Mouse (Mus musculus): ENCODE data around the gene Ssu72. TPM values are rescaled to one million over a fixed set of nuclear protein-coding genes. Genes with fewer than 3 reads are reported as not detected.

Ssu72 gene
- polyA plus RNA-seq, 1 experiment from 2014 or later: 144 TPM

GRCm38 (mm10) chr4:155776704-155777335, 72.2 kb downstream of the Ssu72 start:
- H3K27ac ChIP-seq: no peak overlapping the region
- no peaks in the 10 kb centered on the region for H3K9me3 ChIP-seq (replicated peaks)
- H3K9ac ChIP-seq: no peak overlapping the region
- H3K4me3 ChIP-seq: no peak overlapping the region
- no peaks in the 10 kb centered on the region for H3K36me3 ChIP-seq
- H3K4me2 ChIP-seq (replicated peaks): no peak overlapping the region
- 22% methylated on average over 2 of the region's 2 CpGs for WGBS
- peaks cover 22% of the 10 kb centered on the region for H3K4me1 ChIP-seq
- ATAC-seq (ENCODE audit: low FRiP score): no peak
- H3K27me3 ChIP-seq: peaks cover 40% of the 10 kb centered on the region

- Histone ChIP-seq H3K36me3 (no peaks in the 10 kb centered on the region), H3K4me3 (no peak overlapping the region), H3K27me3 (peaks cover 30% of the 10 kb centered on the region), H3K9me3 (replicated peaks) (no peaks in the 10 kb centered on the region), H3K4me2 (replicated peaks) (no peak overlapping the region), H3K4me1 (peaks cover 22% of the 10 kb centered on the region), H3K27ac (no peak overlapping the region), H3K9ac (no peak overlapping the region)
- no peak for ATAC-seq (ENCODE audit: low FRiP score)
- 77% methylated on average over 2 of the region's 2 CpGs for WGBS
These were observed 73.2 kb downstream of the Ssu72 start for GRCm38 (mm10) chr4:155777816-155778215.

DNA sequence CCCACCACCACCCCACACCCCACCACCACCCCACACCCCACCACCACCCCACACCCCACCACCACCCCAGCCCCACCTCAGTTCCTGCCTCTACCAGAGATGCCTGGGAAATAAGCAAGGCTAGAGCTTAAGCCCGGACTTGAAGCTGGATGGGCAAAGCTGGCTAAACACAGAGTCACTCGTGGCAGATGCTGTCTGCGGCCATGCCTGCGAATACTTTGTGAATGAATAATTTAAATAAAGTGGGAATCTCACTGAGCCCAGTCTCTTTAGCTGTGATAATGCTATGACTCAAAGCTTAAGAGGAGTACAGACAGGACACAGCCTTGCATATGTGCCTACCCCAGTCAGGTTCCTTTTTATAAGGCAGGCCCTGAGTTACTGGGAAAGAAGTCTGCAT, 74.9 kb downstream of the Ssu72 start:
- Histone ChIP-seq H3K9ac (no peak overlapping the region), H3K9me3 (replicated peaks) (no peaks in the 10 kb centered on the region), H3K4me2 (replicated peaks) (no peak overlapping the region), H3K4me3 (no peak overlapping the region), H3K27ac (no peak overlapping the region), H3K36me3 (no peaks in the 10 kb centered on the region), H3K27me3 (peaks cover 15% of the 10 kb centered on the region), H3K4me1 (peaks cover 21% of the 10 kb centered on the region)
- 77% methylated on average over 4 of the region's 4 CpGs for WGBS
- no peak for ATAC-seq (ENCODE audit: low FRiP score)

- no peak overlapping the region for H3K4me3 ChIP-seq
- 27% methylated on average over 6 of the region's 6 CpGs for WGBS
- H3K4me1 ChIP-seq: peaks cover 16% of the 10 kb centered on the region
- H3K9ac ChIP-seq: no peak overlapping the region
- peaks cover 1% of the 10 kb centered on the region for H3K27me3 ChIP-seq
- ATAC-seq (ENCODE audit: low FRiP score): no peak
- H3K9me3 ChIP-seq (replicated peaks): no peaks in the 10 kb centered on the region
- H3K36me3 ChIP-seq: no peaks in the 10 kb centered on the region
- no peak overlapping the region for H3K4me2 ChIP-seq (replicated peaks)
- H3K27ac ChIP-seq: no peak overlapping the region; the same call in 1 of the 2 replicates
These were observed 76.3 kb downstream of the Ssu72 start for GRCm38 (mm10) chr4:155780895-155781294.

Other genes starting within 250 kb of the Ssu72 start
- not detected in 2 replicates for gene Tmem52, start 235.7 kb upstream of the Ssu72 start, polyA plus RNA-seq (2016; fragmentation: Nextera tagmentation; extraction: Ambion mirVana)
- 757 and 772 TPM in 2 replicates for gene Gnb1, start 213.4 kb upstream of the Ssu72 start, polyA plus RNA-seq (2016; fragmentation: Nextera tagmentation; extraction: Ambion mirVana)
- gene Nadk, start 142.4 kb upstream of the Ssu72 start, polyA plus RNA-seq (2016; fragmentation: Nextera tagmentation; extraction: Ambion mirVana): 89.0 and 92.4 TPM in 2 replicates
- 16.4 and 16.6 TPM in 2 replicates for gene Slc35e2, start 103.4 kb upstream of the Ssu72 start, polyA plus RNA-seq (2016; fragmentation: Nextera tagmentation; extraction: Ambion mirVana)
- 85.3 and 86.8 TPM in 2 replicates for gene Cdk11b, start 79.9 kb upstream of the Ssu72 start, polyA plus RNA-seq (2016; fragmentation: Nextera tagmentation; extraction: Ambion mirVana)
- gene Gm10563, start 59.4 kb upstream of the Ssu72 start, polyA plus RNA-seq (2016; fragmentation: Nextera tagmentation; extraction: Ambion mirVana): not detected in 2 replicates
- gene Mmp23, start 51.4 kb upstream of the Ssu72 start, polyA plus RNA-seq (2016; fragmentation: Nextera tagmentation; extraction: Ambion mirVana): 3.9 and 5.9 TPM in 2 replicates
- 32.5 and 39.1 TPM in 2 replicates for gene Mib2, start 35.6 kb upstream of the Ssu72 start, polyA plus RNA-seq (2016; fragmentation: Nextera tagmentation; extraction: Ambion mirVana)
- gene Fndc10, start 10.5 kb upstream of the Ssu72 start, polyA plus RNA-seq (2016; fragmentation: Nextera tagmentation; extraction: Ambion mirVana): 10.4 and 10.9 TPM in 2 replicates
- 5.3 and 5.5 TPM in 2 replicates for gene Tmem240, start 30.0 kb downstream of the Ssu72 start, polyA plus RNA-seq (2016; fragmentation: Nextera tagmentation; extraction: Ambion mirVana)
- 81.8 and 84.7 TPM in 2 replicates for gene Atad3a, start 56.3 kb downstream of the Ssu72 start, polyA plus RNA-seq (2016; fragmentation: Nextera tagmentation; extraction: Ambion mirVana)
- 12.2 and 12.9 TPM in 2 replicates for gene Vwa1, start 69.9 kb downstream of the Ssu72 start, polyA plus RNA-seq (2016; fragmentation: Nextera tagmentation; extraction: Ambion mirVana)
- gene Tmem88b, start 81.1 kb downstream of the Ssu72 start, polyA plus RNA-seq (2016; fragmentation: Nextera tagmentation; extraction: Ambion mirVana): 0.58 and 0.86 TPM in 2 replicates
- gene Ankrd65, start 85.6 kb downstream of the Ssu72 start, polyA plus RNA-seq (2016; fragmentation: Nextera tagmentation; extraction: Ambion mirVana): not detected in 2 replicates
- 189 and 204 TPM in 2 replicates for gene Mrpl20, start 98.1 kb downstream of the Ssu72 start, polyA plus RNA-seq (2016; fragmentation: Nextera tagmentation; extraction: Ambion mirVana)
- 207 and 217 TPM in 2 replicates for gene Ccnl2, start 107.7 kb downstream of the Ssu72 start, polyA plus RNA-seq (2016; fragmentation: Nextera tagmentation; extraction: Ambion mirVana)
- 127 and 133 TPM in 2 replicates for gene Aurkaip1, start 126.5 kb downstream of the Ssu72 start, polyA plus RNA-seq (2016; fragmentation: Nextera tagmentation; extraction: Ambion mirVana)
- 40.6 and 40.7 TPM in 2 replicates for gene Mxra8, start 134.9 kb downstream of the Ssu72 start, polyA plus RNA-seq (2016; fragmentation: Nextera tagmentation; extraction: Ambion mirVana)
- gene Dvl1, start 142.6 kb downstream of the Ssu72 start, polyA plus RNA-seq (2016; fragmentation: Nextera tagmentation; extraction: Ambion mirVana): 18.6 and 20.0 TPM in 2 replicates
- gene Tas1r3, start 158.6 kb downstream of the Ssu72 start, polyA plus RNA-seq (2016; fragmentation: Nextera tagmentation; extraction: Ambion mirVana): 0.53 and 0.65 TPM in 2 replicates
- gene Cptp, start 164.6 kb downstream of the Ssu72 start, polyA plus RNA-seq (2016; fragmentation: Nextera tagmentation; extraction: Ambion mirVana): 18.5 and 18.6 TPM in 2 replicates
- gene Ints11, start 164.7 kb downstream of the Ssu72 start, polyA plus RNA-seq (2016; fragmentation: Nextera tagmentation; extraction: Ambion mirVana): 74.9 and 76.3 TPM in 2 replicates
- 45.1 and 48.3 TPM in 2 replicates for gene Pusl1, start 187.0 kb downstream of the Ssu72 start, polyA plus RNA-seq (2016; fragmentation: Nextera tagmentation; extraction: Ambion mirVana)
- 64.9 and 66.9 TPM in 2 replicates for gene Acap3, start 187.0 kb downstream of the Ssu72 start, polyA plus RNA-seq (2016; fragmentation: Nextera tagmentation; extraction: Ambion mirVana)
- 149 and 150 TPM in 2 replicates for gene Ube2j2, start 239.0 kb downstream of the Ssu72 start, polyA plus RNA-seq (2016; fragmentation: Nextera tagmentation; extraction: Ambion mirVana)